Mouse (Mus musculus): ENCODE measurements around the gene Crebl2. TPM values are rescaled to one million over a fixed set of nuclear protein-coding genes. Genes with fewer than 3 reads are reported as not detected.
A peak's percentile ranks its signal among the peaks of the same experiment; 100 is the strongest.

Gene Crebl2
- total RNA-seq, 4 experiments from 2014 or later: 47.1 to 63.4 (median 58.0) TPM

GRCm38 (mm10) chr6:134820411-134820810 lies 9.5 kb upstream of the Crebl2 start:
- no peak for DNase-seq

DNA sequence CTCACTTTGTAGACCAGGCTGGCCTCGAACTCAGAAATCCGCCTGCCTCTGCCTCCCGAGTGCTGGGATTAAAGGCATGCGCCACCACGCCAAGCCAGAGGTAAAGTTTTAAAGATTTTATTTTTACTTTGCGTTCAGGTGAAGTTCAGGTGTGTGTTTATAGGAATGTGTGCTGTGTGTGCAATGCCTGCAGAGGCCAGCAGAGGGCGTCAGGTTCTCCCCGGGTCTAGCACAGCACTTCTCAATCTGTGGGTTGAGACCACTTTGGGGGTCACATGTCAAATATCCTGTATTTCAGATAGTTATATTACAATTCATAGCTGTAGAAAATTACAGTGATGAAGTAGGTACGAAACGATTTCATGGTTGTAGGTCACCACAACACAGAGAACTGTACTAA lies 7.1 kb upstream of the Crebl2 start:
- no peak for DNase-seq

GRCm38 (mm10) chr6:134830776-134831175 lies 822 bp downstream of the Crebl2 start:
- no peak for DNase-seq

GRCm38 (mm10) chr6:134834585-134835251 lies 4.8 kb downstream of the Crebl2 start:
- DNase-seq: no peak

DNA sequence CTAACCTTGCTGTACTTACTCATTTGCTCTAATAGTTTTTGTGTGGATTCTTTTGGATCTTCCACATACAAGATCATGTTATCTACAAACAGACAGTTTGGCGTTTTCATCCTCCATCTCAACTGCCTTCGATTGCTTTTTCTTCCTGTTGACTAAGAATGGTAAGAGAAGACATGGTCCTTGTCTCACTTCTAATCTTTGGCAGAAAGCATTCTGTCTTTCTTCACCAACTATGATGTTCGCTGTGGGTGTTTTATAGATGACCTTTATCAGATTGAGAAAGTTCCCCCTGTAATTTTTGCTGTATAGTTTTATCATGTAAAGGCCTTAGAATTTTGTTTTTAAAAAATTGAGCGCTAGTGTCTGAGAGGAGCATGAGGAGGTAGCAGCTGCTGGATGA lies 8.2 kb downstream of the Crebl2 start:
- no peak for DNase-seq

DNA sequence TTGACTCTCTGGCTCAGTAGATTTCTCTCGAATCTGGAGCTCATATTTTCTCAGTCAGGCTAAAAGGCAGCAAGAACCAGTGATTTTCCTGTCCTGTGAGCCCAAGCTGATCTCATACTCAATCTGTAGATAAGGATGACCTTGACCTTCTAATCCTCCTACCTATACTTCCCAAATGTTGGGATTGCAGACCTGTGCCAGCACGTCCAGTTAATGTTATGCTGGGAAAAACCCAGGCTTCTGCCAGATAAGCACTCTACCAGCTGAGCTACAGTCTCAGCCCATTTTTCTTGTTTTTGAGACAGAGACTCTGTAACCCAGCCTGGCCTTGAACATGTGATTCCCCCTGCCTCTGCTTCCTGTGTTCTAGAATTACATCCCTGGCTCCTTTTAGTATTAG lies 10.4 kb downstream of the Crebl2 start:
- no peak for DNase-seq

- DNase-seq: no peak
Measured at GRCm38 (mm10) chr6:134845726-134846125, 15.8 kb downstream of the Crebl2 start.

DNA sequence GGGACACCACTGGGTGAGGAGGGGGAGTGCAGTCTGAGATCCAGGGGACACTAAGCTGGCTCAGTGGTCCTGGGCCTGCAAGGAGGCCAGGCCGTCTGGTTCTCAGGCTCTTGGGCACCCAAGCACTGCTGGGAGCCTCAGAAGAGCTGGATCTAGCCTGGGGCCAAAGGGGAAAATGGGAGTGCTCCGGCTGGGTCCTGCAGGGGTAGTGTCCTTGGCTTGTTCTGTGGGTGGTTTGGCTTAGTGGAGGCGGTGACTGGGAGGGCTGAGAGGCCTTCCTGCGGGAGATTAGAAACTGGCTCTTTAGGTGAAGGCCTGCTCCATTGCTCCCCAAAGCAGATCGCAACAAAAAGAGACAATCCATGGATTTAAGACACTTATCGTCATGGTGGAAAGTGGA lies 16.4 kb downstream of the Crebl2 start:
- no peak for DNase-seq

- DNase-seq: no peak
Measured at GRCm38 (mm10) chr6:134847550-134847949, 17.6 kb downstream of the Crebl2 start.

DNA sequence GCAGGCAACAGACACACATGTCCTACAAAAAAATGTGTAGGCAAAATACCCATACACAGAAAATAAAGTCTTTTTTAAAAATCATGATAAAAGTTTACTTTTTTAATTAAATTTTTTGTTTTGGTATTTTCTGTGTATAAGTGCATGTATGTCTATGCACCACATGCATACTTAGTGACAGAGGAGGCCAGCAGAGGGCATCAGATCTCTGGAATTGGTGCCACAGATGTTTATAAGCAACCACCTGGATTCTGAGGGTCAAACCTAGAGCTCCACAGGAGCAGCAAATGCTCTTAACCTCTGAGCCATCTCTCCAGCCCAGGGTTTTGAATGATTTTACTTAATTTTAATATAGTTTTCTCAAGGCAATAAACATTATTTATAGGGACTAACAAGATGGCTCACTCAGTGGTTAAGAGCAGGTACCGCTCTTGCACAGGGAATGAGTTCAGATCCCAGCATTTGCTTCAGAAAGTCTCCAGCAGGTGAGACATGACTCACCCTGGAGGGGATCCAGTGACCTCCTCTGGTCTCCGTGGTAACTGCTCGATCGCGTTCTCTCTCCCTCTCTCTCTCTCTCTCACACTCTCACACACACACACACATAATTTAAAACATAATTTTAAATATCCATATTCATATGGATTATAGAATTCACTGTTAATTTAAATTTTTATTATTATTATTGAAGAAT lies 18.4 kb downstream of the Crebl2 start:
- DNase-seq: no peak

DNA sequence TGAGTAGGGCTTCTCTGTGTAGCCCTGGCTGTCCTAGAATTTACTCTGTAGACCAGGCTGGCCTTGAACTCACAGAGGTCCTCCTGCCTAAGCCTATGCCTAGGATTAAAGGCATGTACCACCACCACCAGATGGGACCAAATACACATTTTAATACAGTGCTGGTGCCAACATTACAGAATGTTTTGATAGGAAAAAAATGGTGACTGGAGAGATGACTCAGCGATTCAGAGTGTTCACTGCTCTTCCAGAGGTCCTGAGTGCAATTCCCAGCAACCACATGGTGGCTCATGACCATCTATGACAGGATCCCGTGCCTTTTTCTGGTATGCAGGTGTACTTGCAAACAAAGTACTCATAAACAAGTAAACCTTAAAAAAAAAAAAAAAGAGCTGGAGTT lies 19.5 kb downstream of the Crebl2 start:
- no peak for DNase-seq

GRCm38 (mm10) chr6:134849985-134850384 lies 20.0 kb downstream of the Crebl2 start:
- DNase-seq: no peak

DNA sequence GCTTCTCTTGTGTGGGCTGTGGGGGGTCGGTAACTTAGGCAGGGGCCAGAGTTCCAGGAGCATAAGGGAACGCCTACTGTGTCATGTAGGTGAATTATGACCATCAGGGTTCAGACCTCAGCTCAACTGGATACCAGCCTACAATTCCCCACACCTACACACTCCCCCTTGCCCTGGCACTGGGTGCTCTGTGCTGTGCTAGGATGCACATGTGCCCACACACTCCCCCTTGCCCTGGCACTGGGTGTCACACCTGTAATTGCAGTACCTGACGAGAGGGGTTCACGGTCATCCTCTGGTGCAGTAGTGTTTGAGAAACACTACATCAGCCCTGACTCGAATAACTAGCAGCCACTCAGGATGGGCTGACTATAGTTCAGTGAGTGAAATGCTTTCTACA lies 24.8 kb downstream of the Crebl2 start:
- no peak for DNase-seq

DNA sequence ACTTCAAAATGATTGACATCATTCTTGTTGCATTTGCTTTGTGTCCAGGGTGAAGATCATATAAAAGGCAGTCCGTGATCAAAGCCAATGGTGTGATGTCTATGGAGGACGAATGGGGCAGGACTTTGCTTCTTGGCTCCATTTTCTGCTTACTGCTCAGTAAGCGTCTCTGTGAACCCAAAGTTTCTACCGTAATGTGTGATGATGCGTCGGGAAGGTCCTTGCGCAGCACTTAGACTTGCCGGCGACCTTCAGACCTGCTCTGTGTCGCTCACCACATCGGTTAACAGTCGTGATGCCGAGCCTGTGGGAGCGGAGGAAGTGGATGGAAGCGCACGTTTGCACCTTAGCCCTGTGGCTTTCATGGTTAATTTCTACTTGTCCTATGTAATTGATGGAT lies 26.0 kb downstream of the Crebl2 start:
- no peak for DNase-seq

DNA sequence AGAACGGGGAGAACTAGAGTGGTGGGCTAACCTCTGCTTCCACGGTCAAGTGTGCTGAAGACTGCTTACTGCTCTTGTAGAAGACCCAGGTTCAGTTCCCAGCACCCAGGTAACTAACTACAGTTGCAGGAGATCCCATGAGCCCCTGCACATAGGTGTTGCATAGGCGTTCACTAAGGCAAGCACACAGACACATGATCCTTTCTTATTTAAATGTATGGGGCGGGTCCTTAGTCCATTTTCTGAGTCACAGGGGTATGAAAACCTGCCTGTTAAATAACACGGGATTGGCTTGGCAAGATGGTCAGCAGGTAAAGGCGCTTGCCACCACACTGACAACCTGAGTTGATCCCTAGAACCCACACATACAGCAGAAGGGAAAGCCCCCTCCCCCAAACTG lies 29.1 kb downstream of the Crebl2 start:
- no peak for DNase-seq

DNA sequence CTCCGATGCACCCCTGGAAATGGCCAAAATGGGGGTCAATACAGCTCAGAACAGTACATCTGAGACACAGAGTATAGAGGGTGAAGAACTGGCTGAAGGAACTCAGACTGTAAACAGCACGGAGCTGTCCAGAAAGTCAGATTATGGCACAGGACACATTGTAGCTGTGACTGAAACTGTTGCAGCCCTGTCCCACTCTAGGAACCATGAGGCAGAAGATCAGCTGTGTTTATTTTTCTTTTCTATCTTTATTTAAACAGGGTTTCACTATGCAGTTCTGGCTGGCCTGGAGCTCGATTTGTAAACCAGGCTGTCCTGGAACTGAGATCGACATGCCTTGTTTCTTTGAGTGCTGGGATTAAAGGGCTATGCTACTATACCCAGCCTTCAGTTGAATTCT lies 30.3 kb downstream of the Crebl2 start:
- no peak for DNase-seq

- DNase-seq: no peak
Measured at GRCm38 (mm10) chr6:134861386-134861785, 31.4 kb downstream of the Crebl2 start.

DNA sequence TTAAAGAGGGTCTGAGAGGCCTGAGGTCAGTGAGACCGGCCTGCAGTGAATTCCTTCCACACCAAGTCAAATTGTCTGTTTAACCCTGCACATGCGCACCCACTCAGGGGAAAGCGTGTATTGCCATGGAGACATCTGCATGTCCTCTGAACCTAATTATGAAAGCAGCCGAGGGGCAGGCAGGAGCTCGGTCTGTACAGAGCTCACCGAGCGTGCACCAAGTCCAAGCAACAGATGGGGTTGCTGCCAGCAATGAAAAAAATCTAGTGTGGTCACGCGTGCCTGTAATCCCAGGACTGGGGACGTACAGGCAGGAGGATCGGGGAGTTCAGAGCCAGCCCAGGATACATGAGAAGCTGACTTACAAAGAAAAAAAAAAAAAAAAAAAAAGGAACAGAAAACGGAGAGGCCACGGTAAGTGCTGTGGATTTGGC lies 32.7 kb downstream of the Crebl2 start:
- DNase-seq: no peak

DNA sequence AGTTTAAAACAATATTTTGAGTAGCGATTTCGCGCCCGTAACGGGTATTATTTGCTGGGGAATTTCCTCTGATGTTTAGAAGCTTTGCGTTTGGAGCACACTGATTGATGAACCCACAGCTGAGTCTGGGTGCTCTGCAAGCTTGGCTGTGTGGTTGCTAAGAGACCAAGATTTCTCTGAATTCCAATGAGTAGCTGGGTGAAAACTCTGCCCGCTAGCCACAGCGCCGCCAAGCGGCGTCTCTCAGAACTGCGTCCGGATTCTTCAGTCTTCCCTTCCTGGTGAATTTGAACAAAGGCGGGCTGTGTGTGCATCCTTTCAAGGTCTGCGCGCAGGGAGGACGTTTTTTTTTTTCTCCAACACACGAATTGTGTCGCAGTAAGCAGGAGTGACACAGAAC lies 33.2 kb downstream of the Crebl2 start:
- peak; percentile 88 for DNase-seq

- DNase-seq: no peak
Measured at GRCm38 (mm10) chr6:134866113-134866512, 36.2 kb downstream of the Crebl2 start.

GRCm38 (mm10) chr6:134867325-134867724 lies 37.4 kb downstream of the Crebl2 start:
- no peak for DNase-seq

DNA sequence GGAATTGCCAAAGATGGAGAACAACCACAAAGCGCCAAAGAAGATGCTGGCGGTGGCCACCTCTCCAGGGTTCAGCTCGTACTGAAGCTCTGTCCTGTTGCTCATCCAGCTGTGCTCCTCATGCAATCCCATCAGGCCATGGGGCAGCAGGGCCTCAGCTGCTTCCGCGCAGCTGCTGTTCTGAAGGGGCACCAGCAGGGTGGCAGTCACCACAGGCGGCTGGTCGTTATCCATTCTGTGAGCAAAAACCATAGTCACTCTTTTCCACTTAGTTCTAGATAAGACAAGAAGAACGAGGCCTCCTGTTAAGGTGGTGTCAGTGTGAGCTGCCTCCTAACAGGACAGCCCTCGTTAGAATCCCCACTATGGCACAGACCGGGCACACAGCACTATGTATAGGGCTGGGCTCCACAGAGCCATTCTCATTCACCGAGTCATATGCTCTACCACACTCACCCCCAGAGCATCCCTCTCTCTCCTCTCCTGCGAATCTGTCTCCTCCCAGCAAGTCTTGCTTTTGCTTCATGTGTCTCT lies 40.3 kb downstream of the Crebl2 start:
- DNase-seq: no peak

DNA sequence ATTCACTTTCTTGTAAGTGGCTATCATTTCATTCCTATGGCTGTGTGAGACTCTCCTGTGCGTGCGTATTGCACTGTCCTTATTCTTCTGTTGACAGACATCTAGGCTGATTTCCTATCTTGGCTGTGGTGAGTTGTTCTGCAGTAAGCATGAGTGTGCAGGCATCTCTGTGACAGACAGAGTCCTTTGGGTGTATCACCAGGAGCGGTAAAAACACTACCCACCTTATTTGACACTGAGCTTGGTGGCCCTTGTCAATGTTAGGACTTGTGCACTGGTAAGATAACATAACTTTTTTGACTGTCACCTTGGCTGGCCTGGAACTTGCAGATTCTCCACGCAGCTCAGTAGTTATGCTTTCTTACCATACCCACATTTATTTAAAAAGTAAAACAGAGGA lies 40.9 kb downstream of the Crebl2 start:
- no peak for DNase-seq

DNA sequence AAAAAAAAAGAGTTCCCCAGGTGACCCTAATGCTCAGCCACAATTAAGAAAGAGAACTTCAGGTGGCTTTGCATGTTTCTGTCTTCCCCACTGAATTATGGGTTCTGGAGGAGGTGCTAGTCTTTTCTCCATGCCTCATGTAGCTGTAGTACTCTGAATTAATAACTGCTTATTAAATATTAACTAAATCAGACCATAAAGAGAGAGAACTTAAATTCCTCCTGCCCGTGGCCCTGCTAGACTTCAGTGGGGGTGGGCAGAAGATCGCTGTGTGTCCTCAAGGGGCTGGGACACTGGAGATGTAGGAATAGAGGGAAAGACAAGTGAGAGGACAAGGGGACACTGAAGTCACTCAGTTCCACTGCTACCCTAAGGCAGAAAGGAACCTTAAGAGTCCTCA lies 42.3 kb downstream of the Crebl2 start:
- DNase-seq: no peak
